Comparison of ENCODE assay signal across 8 mouse cellular contexts in the genomic region with DNA sequence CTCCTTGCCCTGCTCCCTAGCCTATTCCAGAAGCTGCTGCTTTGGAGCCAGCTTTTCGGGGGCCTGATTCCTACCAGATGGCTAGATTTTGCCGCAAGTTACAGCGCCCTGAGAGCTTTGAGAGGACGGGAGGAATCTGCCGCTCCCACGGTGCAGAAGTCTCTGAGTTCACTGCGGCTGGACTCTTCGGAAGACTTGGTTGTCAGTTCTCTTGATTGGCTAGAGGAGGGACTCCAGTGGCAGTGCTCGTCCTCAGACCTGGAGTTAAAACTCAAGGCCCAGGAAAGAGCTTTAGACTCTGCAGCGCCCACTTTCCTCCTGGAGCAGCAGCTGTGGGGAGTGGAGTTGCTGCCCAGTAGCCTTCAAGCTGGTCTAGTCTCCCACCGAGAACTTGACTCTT. TPM values are rescaled to one million over a fixed set of nuclear protein-coding genes. Genes with fewer than 3 reads are reported as not detected.
DNase-seq lines count a peak whose midpoint lies in the region; ATAC-seq lines count a peak whose summit lies in the region.

No protein-coding gene starts in this region.

- peak overlapping the region; percentile 95 for H3K4me3 ChIP-seq in forebrain, embryonic 15.5 days
- peak overlapping the region; percentile 87 for H3K4me3 ChIP-seq in kidney, embryonic 16.5 days (ENCODE audit: low read length)
- peak overlapping the region; percentile 87 for H3K4me3 ChIP-seq in midbrain, embryonic 12.5 days

- H3K4me2 ChIP-seq in forebrain, embryonic 15.5 days (replicated peaks): peak overlapping the region; percentile 95
- H3K4me2 ChIP-seq in kidney, embryonic 16.5 days (replicated peaks; ENCODE audit: low read depth, low read length): peak overlapping the region; percentile 90
- peak overlapping the region; percentile 100 for H3K4me2 ChIP-seq in midbrain, embryonic 12.5 days (replicated peaks)

- no peaks in the 10 kb centered on the region for H3K9me3 ChIP-seq in forebrain, embryonic 15.5 days
- H3K9me3 ChIP-seq in kidney, embryonic 16.5 days (ENCODE audit: low read length): no peaks in the 10 kb centered on the region
- no peaks in the 10 kb centered on the region for H3K9me3 ChIP-seq in midbrain, embryonic 12.5 days

- H3K4me1 ChIP-seq in forebrain, embryonic 15.5 days: peaks cover 62% of the 10 kb centered on the region
- peaks cover 33% of the 10 kb centered on the region for H3K4me1 ChIP-seq in kidney, embryonic 16.5 days (ENCODE audit: insufficient read depth, low read length)
- H3K4me1 ChIP-seq in midbrain, embryonic 12.5 days: peaks cover 54% of the 10 kb centered on the region

- peak; percentile 33 for DNase-seq in kidney, adult 11 months
- DNase-seq in kidney, postnatal 4 days: no peak
- DNase-seq in R1 (ENCODE audit: low read depth, low spot score): peak; percentile 31
- DNase-seq in frontal cortex, postnatal 36 days (ENCODE audit: low spot score in 2 of 2): no peak
- DNase-seq in layer of hippocampus, adult 11-12 months (ENCODE audit: low spot score): no peak

- peaks cover 5% of the 10 kb centered on the region for H3K36me3 ChIP-seq in forebrain, embryonic 15.5 days
- H3K36me3 ChIP-seq in kidney, embryonic 16.5 days (ENCODE audit: insufficient read depth, low read length): peaks cover 8% of the 10 kb centered on the region
- H3K36me3 ChIP-seq in midbrain, embryonic 12.5 days: peaks cover 13% of the 10 kb centered on the region

- peak overlapping the region; percentile 96 for H3K9ac ChIP-seq in forebrain, embryonic 15.5 days (replicated peaks)
- H3K9ac ChIP-seq in kidney, embryonic 16.5 days (replicated peaks; ENCODE audit: low read length): peak overlapping the region; percentile 99
- H3K9ac ChIP-seq in midbrain, embryonic 12.5 days (replicated peaks): peak overlapping the region; percentile 98

- H3K27me3 ChIP-seq in forebrain, embryonic 15.5 days: no peaks in the 10 kb centered on the region
- H3K27me3 ChIP-seq in kidney, embryonic 16.5 days (ENCODE audit: insufficient read depth, low read length): no peaks in the 10 kb centered on the region
- H3K27me3 ChIP-seq in midbrain, embryonic 12.5 days: no peaks in the 10 kb centered on the region

- WGBS in forebrain, embryonic 15.5 days: under 1% methylated on average over 11 of the region's 11 CpGs
- 0% methylated on average over 11 of the region's 11 CpGs for WGBS in kidney, embryonic 16.5 days
- WGBS in midbrain, embryonic 12.5 days: under 1% methylated on average over 11 of the region's 11 CpGs

- peak overlapping the region; percentile 97 for H3K27ac ChIP-seq in forebrain, embryonic 15.5 days (replicated peaks)
- peak overlapping the region; percentile 99 for H3K27ac ChIP-seq in kidney, embryonic 16.5 days (ENCODE audit: low read length)
- H3K27ac ChIP-seq in midbrain, embryonic 12.5 days (replicated peaks): peak overlapping the region; percentile 97

- ATAC-seq in forebrain, embryonic 15.5 days (replicated peaks): no peak
- no peak for ATAC-seq in kidney, embryonic 16.5 days (ENCODE audit: low FRiP score, low TSS enrichment)
- no peak for ATAC-seq in midbrain, embryonic 12.5 days (ENCODE audit: low FRiP score, low read depth)

RNA-seq across cellular contexts. Expression of a gene that starts 1.0 kb away (rescaled TPM):
- 31.8 and 32.0 TPM in 2 replicates for polyA plus RNA-seq in forebrain, embryonic 15.5 days (2015; fragmentation: Nextera tagmentation; extraction: Ambion mirVana)
- 45.7 and 47.7 TPM in 2 replicates for polyA plus RNA-seq in kidney, embryonic 16.5 days (2015; fragmentation: Nextera tagmentation; extraction: Ambion mirVana)
- polyA plus RNA-seq in midbrain, embryonic 12.5 days (2016; fragmentation: Nextera tagmentation; extraction: Ambion mirVana): 52.7 and 57.9 TPM in 2 replicates

RNA-seq across cellular contexts. Expression of a gene that starts 32.1 kb away (rescaled TPM):
- polyA plus RNA-seq in forebrain, embryonic 15.5 days (2015; fragmentation: Nextera tagmentation; extraction: Ambion mirVana): 10.6 and 12.8 TPM in 2 replicates
- 8.5 and 9.7 TPM in 2 replicates for polyA plus RNA-seq in kidney, embryonic 16.5 days (2015; fragmentation: Nextera tagmentation; extraction: Ambion mirVana)
- polyA plus RNA-seq in midbrain, embryonic 12.5 days (2016; fragmentation: Nextera tagmentation; extraction: Ambion mirVana): 27.7 and 36.1 TPM in 2 replicates

Comparison
In these comparisons a context has a peak if more than half of its experiments do, and no peak if none do; other contexts are left out.
1. DNase-seq: peak in kidney, adult 11 months (single experiment) and R1 (single experiment); none in kidney, postnatal 4 days (0 of 2), frontal cortex, postnatal 36 days (0 of 2) and layer of hippocampus, adult 11-12 months (single experiment).
2. Peak in every context shown above with its lines, with median percentiles within 50 percentile points of each other: H3K27ac ChIP-seq, H3K4me2 ChIP-seq, H3K4me3 ChIP-seq and H3K9ac ChIP-seq.